Mouse (Mus musculus) myocyte (in vitro differentiated cells): ENCODE measurements around the gene Adcyap1.

Experiments used
- CEBPB ChIP-seq: IDR thresholded peaks from 2 replicates; pipeline ENCODE4 v1.6.1; 2011; ENCODE audit warnings: mild to moderate bottlenecking, moderate library complexity; ENCODE audit not compliant: poor library complexity, insufficient read depth, severe bottlenecking
- POLR2A ChIP-seq: IDR thresholded peaks from one replicate; pipeline ENCODE4 v1.6.1; 2011; ENCODE audit warnings: low read depth, mild to moderate bottlenecking, control low read depth, moderate library complexity; ENCODE audit not compliant: insufficient read length
- REST ChIP-seq: IDR thresholded peaks from one replicate; pipeline ENCODE4 v1.6.1; 2011; ENCODE audit warnings: mild to moderate bottlenecking, control low read depth, moderate library complexity; ENCODE audit not compliant: insufficient read depth, insufficient read length
- TCF12 ChIP-seq: IDR thresholded peaks from one replicate; pipeline ENCODE4 v1.6.1; 2011; ENCODE audit warnings: mild to moderate bottlenecking, control low read depth; ENCODE audit not compliant: poor library complexity, insufficient read depth, severe bottlenecking
- USF1 ChIP-seq: IDR thresholded peaks from one replicate; pipeline ENCODE4 v1.6.1; 2011; ENCODE audit warnings: low read depth, mild to moderate bottlenecking, control low read depth, moderate library complexity

- TF ChIP-seq POLR2A, result no peak
- TF ChIP-seq TCF12, result no peak
- TF ChIP-seq CEBPB, result no peak
- no peak for TF ChIP-seq REST
- no peak for TF ChIP-seq USF1
Observed at GRCm38 (mm10) chr17:93217785-93218184, 19.0 kb downstream of the Adcyap1 start.
